Mouse (Mus musculus): ENCODE measurements around the gene Trak1. TPM values are rescaled to one million over a fixed set of nuclear protein-coding genes. Genes with fewer than 3 reads are reported as not detected.

Gene Trak1
- polyA plus RNA-seq, 1 experiment from 2014 or later = 41.6 TPM

DNA sequence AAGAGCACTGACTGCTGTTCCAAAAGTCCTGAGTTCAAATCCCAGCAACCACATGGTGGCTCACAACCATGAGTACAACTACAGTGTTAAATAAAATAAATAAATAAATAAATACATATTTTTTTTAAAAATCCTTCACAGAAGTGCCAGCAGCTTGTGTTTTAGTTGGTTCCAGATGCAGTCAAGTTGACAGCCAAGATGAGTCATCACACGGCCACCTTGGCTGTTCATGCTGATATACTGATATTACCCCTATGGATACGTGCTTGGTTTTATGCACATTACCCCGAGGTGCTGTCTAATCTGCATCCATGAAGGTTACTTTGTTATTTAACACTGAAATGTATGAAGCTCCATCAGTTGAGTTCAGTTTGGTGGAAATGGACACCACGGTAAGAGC lies 214.6 kb downstream of the Trak1 start:
- no peak for ATAC-seq (ENCODE audit: low FRiP score)
- peaks cover 4% of the 10 kb centered on the region; the same call in 1 of the 2 replicates for H3K27me3 ChIP-seq
- H3K27ac ChIP-seq = no peak overlapping the region
- H3K4me2 ChIP-seq (replicated peaks) = no peak overlapping the region
- H3K9ac ChIP-seq = no peak overlapping the region
- no peaks in the 10 kb centered on the region for H3K4me1 ChIP-seq
- 95% methylated on average over 4 of the region's 4 CpGs for WGBS
- H3K9me3 ChIP-seq (replicated peaks) = no peaks in the 10 kb centered on the region
- H3K36me3 ChIP-seq = no peaks in the 10 kb centered on the region
- no peak overlapping the region for H3K4me3 ChIP-seq

DNA sequence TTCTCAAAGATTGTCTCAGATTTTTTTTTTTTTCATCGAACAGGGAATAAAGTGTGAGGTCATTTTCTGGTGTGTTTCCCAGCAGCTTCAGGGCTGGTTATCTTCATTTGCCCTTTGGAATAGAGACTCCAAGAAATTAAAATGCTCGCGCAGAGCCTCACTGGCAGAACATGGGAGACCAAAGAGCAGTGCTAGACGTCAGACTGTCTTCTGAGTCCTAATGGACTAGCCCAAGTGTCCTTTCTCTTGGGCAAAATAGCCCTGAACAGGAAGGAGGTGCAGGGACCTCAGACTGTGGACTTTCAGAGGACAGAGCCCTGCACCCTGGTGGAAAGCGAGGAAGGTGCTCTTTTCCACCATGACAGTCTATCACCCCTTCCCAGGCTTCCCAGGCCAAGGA lies 217.2 kb downstream of the Trak1 start:
- WGBS = 89% methylated on average over 5 of the region's 5 CpGs
- H3K9me3 ChIP-seq (replicated peaks) = no peaks in the 10 kb centered on the region
- no peak overlapping the region for H3K9ac ChIP-seq
- H3K4me1 ChIP-seq = no peaks in the 10 kb centered on the region
- no peak overlapping the region for H3K4me3 ChIP-seq
- no peaks in the 10 kb centered on the region for H3K36me3 ChIP-seq
- no peak overlapping the region for H3K27ac ChIP-seq
- H3K27me3 ChIP-seq = peaks cover 4% of the 10 kb centered on the region; the same call in 1 of the 2 replicates
- no peak overlapping the region for H3K4me2 ChIP-seq (replicated peaks)
- ATAC-seq (ENCODE audit: low FRiP score) = no peak

DNA sequence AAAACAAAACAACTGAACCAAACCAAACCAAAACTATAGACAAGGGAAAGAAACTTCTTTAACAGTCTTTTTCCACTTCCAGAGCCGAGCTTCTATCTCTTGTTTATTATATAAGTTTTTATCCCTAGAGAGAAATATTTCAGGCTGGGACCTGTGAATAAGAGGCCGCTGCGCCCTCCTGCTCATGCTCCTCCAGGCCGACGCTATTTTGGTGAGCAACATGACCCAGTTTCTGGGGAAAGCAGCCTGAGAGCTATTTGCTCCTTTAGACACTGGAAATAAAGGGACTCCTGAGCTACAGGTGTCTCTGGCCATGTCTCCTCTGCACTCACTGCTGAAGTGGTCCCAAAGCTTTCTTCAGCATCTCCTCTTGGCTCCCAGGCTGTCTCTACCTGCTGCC lies 222.7 kb downstream of the Trak1 start:
- Histone ChIP-seq H3K4me1 (no peaks in the 10 kb centered on the region), H3K36me3 (no peaks in the 10 kb centered on the region), H3K4me2 (replicated peaks) (no peak overlapping the region), H3K4me3 (no peak overlapping the region), H3K27ac (no peak overlapping the region), H3K27me3 (peaks cover 4% of the 10 kb centered on the region; the same call in 1 of the 2 replicates), H3K9me3 (replicated peaks) (0 out of 2 replicates have a peak, but pooled peaks cover 4% of the 10 kb centered on the region), H3K9ac (no peak overlapping the region)
- WGBS = 82% methylated on average over 5 of the region's 5 CpGs
- no peak for ATAC-seq (ENCODE audit: low FRiP score)

Other genes starting within 250 kb of the Trak1 start
- 147 and 164 TPM in 2 replicates for gene Ulk4, start 20.3 kb upstream of the Trak1 start, polyA plus RNA-seq (2016; fragmentation: Nextera tagmentation; extraction: Ambion mirVana)
- 0.88 and 1.2 TPM in 2 replicates for gene Cck, start 198.2 kb downstream of the Trak1 start, polyA plus RNA-seq (2016; fragmentation: Nextera tagmentation; extraction: Ambion mirVana)